Mouse (Mus musculus) midbrain, embryonic 16.5 days (tissue): ENCODE data around the gene Cd44. TPM values are rescaled to one million over a fixed set of nuclear protein-coding genes. Genes with fewer than 3 reads are reported as not detected.

Experiments
- ATAC-seq: fragments of 200-750 bp; cut with Nextera tagmentation; 2 replicates; pipeline ENCODE4 v1.8.0; 2017; ENCODE audit warnings: moderate TSS enrichment
- H3K27ac ChIP-seq: fragments of 300-500 bp; sonication (generic); 2 replicates; pipeline ENCODE4 v1.5.1; 2014; ENCODE audit warnings: mild to moderate bottlenecking, low read length, mixed read lengths
- H3K27me3 ChIP-seq: fragments of 300-500 bp; sonication (generic); 2 replicates; pipeline ENCODE4 v1.6.1; 2014; ENCODE audit warnings: low read depth, low read length, mixed read lengths; ENCODE audit not compliant: control insufficient read depth, insufficient read depth
- H3K36me3 ChIP-seq: fragments of 300-500 bp; sonication (generic); 2 replicates; pipeline ENCODE4 v1.6.1; 2014; ENCODE audit warnings: mild to moderate bottlenecking, low read length, moderate library complexity, mixed read lengths; ENCODE audit not compliant: control insufficient read depth, insufficient read depth
- H3K4me1 ChIP-seq: fragments of 300-500 bp; sonication (generic); 2 replicates; pipeline ENCODE4 v1.6.1; 2014; ENCODE audit warnings: mild to moderate bottlenecking, low read length, mixed read lengths; ENCODE audit not compliant: control insufficient read depth, insufficient read depth
- H3K4me2 ChIP-seq: fragments of 300-500 bp; sonication (generic); 2 replicates; pipeline ENCODE4 v1.6.1; 2014; ENCODE audit warnings: mild to moderate bottlenecking, low read length, mixed read lengths
- H3K4me3 ChIP-seq: fragments of 300-500 bp; sonication (generic); 2 replicates; pipeline ENCODE4 v1.5.1; 2014; ENCODE audit warnings: low read depth, mild to moderate bottlenecking, low read length, moderate library complexity, mixed read lengths
- H3K9ac ChIP-seq: fragments of 300-500 bp; sonication (generic); 2 replicates; pipeline ENCODE4 v1.6.1; 2014; ENCODE audit warnings: low read depth, low read length, mixed read lengths
- H3K9me3 ChIP-seq: fragments of 300-500 bp; sonication (generic); replicated peaks from 2 replicates; pipeline ENCODE4 v1.6.1; 2014; ENCODE audit warnings: mild to moderate bottlenecking, low read length, mixed read lengths; ENCODE audit not compliant: control insufficient read depth, poor library complexity, severe bottlenecking
- WGBS: fragments of 180-500 bp; shearing (Covaris S2); extraction: QIAGEN DNeasy Blood & Tissue Kit; methylation state at CpG from one replicate; pipeline ENCODE4 v1.1.7; 2014; 5-methylcytosine and 5-hydroxymethylcytosine counted together
- polyA plus RNA-seq: library from polyadenylated mRNA; unstranded; fragments of >200 nt; fragmentation: Nextera tagmentation; extraction: Ambion mirVana; gene quantifications from 2 replicates; pipeline ENCODE4 v1.2.1, GENCODE M21; 2015

The Cd44 gene
- polyA plus RNA-seq, 1 experiment from 2014 or later: 2.5 TPM

DNA sequence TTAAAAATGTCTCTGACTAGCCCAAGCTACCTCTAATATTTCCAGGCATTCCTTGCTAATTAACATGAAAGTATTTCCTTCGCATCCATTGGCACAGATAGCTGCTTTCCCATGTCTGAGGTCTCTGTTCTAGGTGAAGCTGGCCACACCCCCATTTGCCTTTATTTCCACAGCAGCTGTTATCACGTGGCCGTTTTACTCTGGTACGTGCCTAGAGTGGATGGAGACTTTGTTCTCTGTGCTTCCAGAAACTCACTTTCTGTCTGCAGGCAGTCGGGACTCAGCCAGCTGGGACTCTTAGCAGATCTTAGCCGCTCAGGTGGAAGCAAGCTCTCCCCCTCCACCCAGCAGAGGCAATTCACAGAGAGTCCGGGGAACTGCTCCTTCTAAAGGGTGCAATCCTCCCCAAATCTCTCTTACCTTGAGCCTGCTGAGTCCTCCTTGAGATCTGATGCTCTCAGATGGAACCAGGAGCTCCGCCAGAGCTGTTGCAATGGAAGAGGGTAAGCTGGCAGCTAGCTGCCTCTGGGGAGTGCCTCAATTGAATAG, 39.4 kb upstream of the Cd44 start:
- WGBS: 72% methylated on average over 8 of the region's 8 CpGs
- Histone ChIP-seq H3K27me3 (no peaks in the 10 kb centered on the region), H3K36me3 (no peaks in the 10 kb centered on the region), H3K9me3 (no peaks in the 10 kb centered on the region), H3K4me2 (no peak overlapping the region), H3K27ac (no peak overlapping the region), H3K4me1 (peaks cover 14% of the 10 kb centered on the region), H3K9ac (no peak overlapping the region), H3K4me3 (no peak overlapping the region)
- ATAC-seq: no peak

- 93% methylated on average over 8 of the region's 8 CpGs for WGBS
Measured at GRCm38 (mm10) chr2:102940158-102940557, 38.7 kb upstream of the Cd44 start.

DNA sequence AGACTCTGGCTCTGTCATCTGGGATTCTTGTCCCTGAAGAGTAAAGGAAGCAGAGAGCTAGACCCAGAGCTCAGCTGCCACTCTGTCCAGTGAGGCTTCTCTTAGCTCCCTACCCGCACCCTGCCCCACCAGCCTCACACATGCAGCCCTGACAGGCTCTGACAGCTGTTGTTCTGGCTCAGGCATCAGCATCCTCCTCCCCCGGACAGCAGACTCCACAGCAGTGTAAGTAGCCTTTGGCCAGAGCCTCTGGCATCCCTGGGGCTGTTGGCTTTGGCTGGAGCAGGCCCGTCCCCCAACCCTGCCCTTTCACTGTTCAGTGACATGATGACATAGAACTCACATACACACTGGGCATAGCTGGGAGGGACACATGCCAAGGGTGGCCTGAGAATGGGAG, 35.4 kb upstream of the Cd44 start:
- no peaks in the 10 kb centered on the region for H3K4me1 ChIP-seq
- ATAC-seq: peak; percentile 28; the same call in 1 of the 2 replicates

More at GRCm38 (mm10) chr2:102940158-102940557, 38.7 kb upstream of the Cd44 start:
- Histone ChIP-seq H3K9ac (no peak overlapping the region), H3K36me3 (no peaks in the 10 kb centered on the region), H3K4me2 (no peak overlapping the region), H3K9me3 (no peaks in the 10 kb centered on the region), H3K27ac (no peak overlapping the region), H3K27me3 (no peaks in the 10 kb centered on the region), H3K4me1 (peaks cover 14% of the 10 kb centered on the region), H3K4me3 (no peak overlapping the region)
- no peak for ATAC-seq

GRCm38 (mm10) chr2:102934834-102935233, 33.4 kb upstream of the Cd44 start:
- no peaks in the 10 kb centered on the region for H3K36me3 ChIP-seq
- WGBS: 72% methylated on average over 3 of the region's 3 CpGs
- no peak overlapping the region for H3K27ac ChIP-seq
- H3K9me3 ChIP-seq: no peaks in the 10 kb centered on the region
- no peaks in the 10 kb centered on the region for H3K27me3 ChIP-seq
- H3K9ac ChIP-seq: no peak overlapping the region
- no peaks in the 10 kb centered on the region for H3K4me1 ChIP-seq
- H3K4me3 ChIP-seq: no peak overlapping the region
- no peak for ATAC-seq
- H3K4me2 ChIP-seq: no peak overlapping the region

More for the DNA sequence above, 35.4 kb upstream of the Cd44 start:
- WGBS: 46% methylated on average over 3 of the region's 3 CpGs
- no peak overlapping the region for H3K4me3 ChIP-seq
- H3K27me3 ChIP-seq: no peaks in the 10 kb centered on the region
- H3K9ac ChIP-seq: no peak overlapping the region
- H3K27ac ChIP-seq: no peak overlapping the region
- no peaks in the 10 kb centered on the region for H3K36me3 ChIP-seq
- no peak overlapping the region for H3K4me2 ChIP-seq
- H3K9me3 ChIP-seq: no peaks in the 10 kb centered on the region

DNA sequence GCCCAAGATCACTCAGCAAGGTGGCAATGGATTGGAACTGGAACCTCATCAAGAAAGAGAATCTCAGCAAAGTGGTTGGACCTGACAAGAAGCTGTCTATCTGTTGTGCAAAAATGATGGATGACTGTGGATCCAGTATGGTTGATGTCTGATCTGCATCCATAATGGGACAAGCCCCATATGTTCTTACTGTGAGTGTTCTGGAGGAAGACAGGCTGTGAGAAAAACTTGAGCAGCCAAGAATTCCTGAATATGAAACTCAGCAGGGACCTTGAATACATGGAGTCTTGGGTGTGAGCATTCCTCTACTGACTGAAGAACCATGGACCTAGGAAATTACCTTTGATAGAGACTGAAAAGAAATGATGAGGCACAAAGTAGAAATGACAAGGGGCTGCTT, 32.3 kb upstream of the Cd44 start:
- Histone ChIP-seq H3K9me3 (no peaks in the 10 kb centered on the region), H3K4me1 (no peaks in the 10 kb centered on the region), H3K27me3 (no peaks in the 10 kb centered on the region), H3K4me3 (no peak overlapping the region), H3K27ac (no peak overlapping the region), H3K4me2 (no peak overlapping the region), H3K9ac (no peak overlapping the region), H3K36me3 (no peaks in the 10 kb centered on the region)
- no peak for ATAC-seq

- Histone ChIP-seq H3K4me2 (no peak overlapping the region), H3K27me3 (no peaks in the 10 kb centered on the region), H3K27ac (no peak overlapping the region), H3K9ac (no peak overlapping the region), H3K4me3 (no peak overlapping the region), H3K36me3 (no peaks in the 10 kb centered on the region), H3K9me3 (no peaks in the 10 kb centered on the region), H3K4me1 (no peaks in the 10 kb centered on the region)
- WGBS: 23% methylated on average over 4 of the region's 4 CpGs
- ATAC-seq: 0 out of 2 replicates have a peak, but pooled peaks have one; percentile 11
Measured at GRCm38 (mm10) chr2:102933142-102933541, 31.7 kb upstream of the Cd44 start.

GRCm38 (mm10) chr2:102932667-102933066, 31.2 kb upstream of the Cd44 start:
- Histone ChIP-seq H3K27ac (no peak overlapping the region), H3K9me3 (no peaks in the 10 kb centered on the region), H3K9ac (no peak overlapping the region), H3K4me1 (no peaks in the 10 kb centered on the region), H3K4me2 (no peak overlapping the region), H3K36me3 (no peaks in the 10 kb centered on the region), H3K4me3 (no peak overlapping the region), H3K27me3 (no peaks in the 10 kb centered on the region)
- ATAC-seq: no peak
- 15% methylated on average over 1 of the region's 1 CpGs for WGBS

DNA sequence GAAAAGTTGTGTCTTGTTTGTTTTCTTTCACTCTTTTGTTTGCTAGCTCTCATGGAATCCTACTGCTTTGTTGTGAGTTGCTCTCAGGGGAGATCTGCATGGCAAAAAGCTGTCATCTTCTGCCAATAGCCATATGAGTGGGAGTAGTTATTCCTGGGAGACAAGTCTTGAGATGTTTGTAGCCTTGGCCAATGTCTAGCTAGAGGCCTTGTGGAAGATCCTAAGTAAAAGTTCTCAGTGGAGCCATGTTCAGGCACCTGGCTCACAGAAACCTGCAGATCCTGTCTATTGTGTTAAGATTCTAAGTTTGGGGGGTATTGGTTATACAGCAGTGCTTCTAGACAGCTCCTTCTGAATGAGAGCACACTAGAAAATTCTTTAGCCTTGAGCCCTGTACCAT, 26.7 kb upstream of the Cd44 start:
- no peak overlapping the region for H3K4me3 ChIP-seq
- H3K9ac ChIP-seq: no peak overlapping the region
- no peaks in the 10 kb centered on the region for H3K9me3 ChIP-seq
- no peak overlapping the region for H3K4me2 ChIP-seq
- no peaks in the 10 kb centered on the region for H3K27me3 ChIP-seq
- no peak for ATAC-seq
- no peaks in the 10 kb centered on the region for H3K4me1 ChIP-seq
- H3K36me3 ChIP-seq: no peaks in the 10 kb centered on the region
- no peak overlapping the region for H3K27ac ChIP-seq

DNA sequence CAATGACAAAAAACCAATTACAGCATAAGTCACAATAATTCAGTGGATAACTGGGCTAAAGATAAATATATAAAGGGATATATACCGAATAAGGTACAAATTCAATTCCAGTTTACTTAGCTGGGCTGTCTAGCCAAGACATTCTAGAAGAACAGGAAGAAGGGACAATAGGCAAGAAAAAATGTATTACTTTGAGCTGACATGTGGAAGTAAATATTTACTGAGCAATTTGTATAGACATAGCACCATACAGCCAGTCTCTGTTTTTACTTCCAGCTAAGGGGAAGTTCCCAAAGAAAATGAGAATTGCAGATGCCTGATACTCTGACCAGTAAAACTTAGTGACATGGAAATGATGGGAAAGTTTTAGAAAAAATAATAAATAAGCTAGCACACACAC, 23.0 kb upstream of the Cd44 start:
- Histone ChIP-seq H3K4me1 (no peaks in the 10 kb centered on the region), H3K9me3 (no peaks in the 10 kb centered on the region), H3K27me3 (no peaks in the 10 kb centered on the region), H3K4me2 (no peak overlapping the region), H3K27ac (no peak overlapping the region), H3K9ac (no peak overlapping the region), H3K36me3 (no peaks in the 10 kb centered on the region), H3K4me3 (no peak overlapping the region)
- no peak for ATAC-seq
- WGBS: 92% methylated on average over 1 of the region's 1 CpGs
